Mouse (Mus musculus): ENCODE results near the gene Hpn. TPM values are rescaled to one million over a fixed set of nuclear protein-coding genes. Genes with fewer than 3 reads are reported as not detected.

Hpn gene
- polyA plus RNA-seq, 1 experiment, result not detected

DNA sequence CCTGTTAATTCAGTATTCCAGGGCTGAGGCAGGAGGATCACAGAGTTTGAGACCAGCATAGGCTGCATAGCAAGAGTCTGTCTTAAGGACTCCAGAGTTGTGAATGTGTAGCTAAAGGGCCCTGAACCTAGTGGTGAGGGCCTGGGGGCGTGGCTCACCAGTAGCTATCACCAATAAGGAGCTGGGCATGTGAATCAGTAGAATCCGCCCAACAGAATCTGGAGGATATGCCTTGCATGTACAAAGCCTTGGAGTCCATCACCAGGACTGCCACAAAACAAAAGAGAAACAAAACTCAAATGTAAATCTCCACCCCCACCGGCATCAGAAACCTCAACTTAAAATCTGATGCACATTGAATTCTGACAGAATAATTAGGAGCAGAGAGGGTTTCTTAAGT is 33.0 kb upstream of the Hpn start:
- TF ChIP-seq CTCF (IDR thresholded peaks at IDR 0.05; ENCODE audit: insufficient read depth, low read depth, low read length) (no peak), POLR2A (IDR thresholded peaks at IDR 0.05; ENCODE audit: insufficient read depth, low read depth, low read length) (no peak)
- Histone ChIP-seq H3K4me3 (ENCODE audit: insufficient read depth, low read depth, low read length) (no peak overlapping the region), H3K4me1 (ENCODE audit: control insufficient read depth, insufficient read depth, low read length) (peaks cover 22% of the 10 kb centered on the region), H3K27ac (ENCODE audit: insufficient read depth, low read depth, low read length) (no peak overlapping the region)
- 49% methylated on average over 3 of the region's 3 CpGs for WGBS

- TF ChIP-seq CTCF (IDR thresholded peaks at IDR 0.05; ENCODE audit: insufficient read depth, low read depth, low read length) (no peak), POLR2A (IDR thresholded peaks at IDR 0.05; ENCODE audit: insufficient read depth, low read depth, low read length) (no peak)
- Histone ChIP-seq H3K27ac (ENCODE audit: insufficient read depth, low read depth, low read length) (no peak overlapping the region), H3K4me3 (ENCODE audit: insufficient read depth, low read depth, low read length) (no peak overlapping the region), H3K4me1 (ENCODE audit: control insufficient read depth, insufficient read depth, low read length) (peaks cover 13% of the 10 kb centered on the region)
- WGBS, result 47% methylated on average over 12 of the region's 12 CpGs
These were observed 30.6 kb upstream of the Hpn start for GRCm38 (mm10) chr7:31145596-31146160.

DNA sequence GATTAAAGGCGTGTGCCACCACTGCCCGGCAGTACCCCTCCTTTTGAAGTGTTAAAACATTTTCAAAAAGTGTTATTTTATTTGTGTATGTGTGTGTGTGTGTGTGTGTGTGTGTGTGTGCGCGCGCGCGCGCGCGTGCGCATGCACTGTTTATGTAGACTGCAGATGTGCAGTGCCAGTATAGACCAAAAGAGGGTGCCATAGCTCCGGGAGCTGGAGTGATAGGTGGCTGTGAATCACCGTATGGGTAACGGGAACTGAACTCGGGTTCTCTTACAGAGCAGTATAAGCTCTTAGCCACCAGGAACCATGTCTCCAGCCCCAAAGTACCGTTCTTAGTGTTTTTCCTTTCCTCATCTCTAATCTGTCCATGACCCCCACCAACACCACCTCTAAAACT is 29.8 kb upstream of the Hpn start:
- Histone ChIP-seq H3K4me3 (ENCODE audit: insufficient read depth, low read depth, low read length) (no peak overlapping the region), H3K27ac (ENCODE audit: insufficient read depth, low read depth, low read length) (no peak overlapping the region), H3K4me1 (ENCODE audit: control insufficient read depth, insufficient read depth, low read length) (peaks cover 13% of the 10 kb centered on the region)
- 97% methylated on average over 16 of the region's 16 CpGs for WGBS
- TF ChIP-seq POLR2A (IDR thresholded peaks at IDR 0.05; ENCODE audit: insufficient read depth, low read depth, low read length), result no peak
- no peak for TF ChIP-seq CTCF (IDR thresholded peaks at IDR 0.05; ENCODE audit: insufficient read depth, low read depth, low read length)

DNA sequence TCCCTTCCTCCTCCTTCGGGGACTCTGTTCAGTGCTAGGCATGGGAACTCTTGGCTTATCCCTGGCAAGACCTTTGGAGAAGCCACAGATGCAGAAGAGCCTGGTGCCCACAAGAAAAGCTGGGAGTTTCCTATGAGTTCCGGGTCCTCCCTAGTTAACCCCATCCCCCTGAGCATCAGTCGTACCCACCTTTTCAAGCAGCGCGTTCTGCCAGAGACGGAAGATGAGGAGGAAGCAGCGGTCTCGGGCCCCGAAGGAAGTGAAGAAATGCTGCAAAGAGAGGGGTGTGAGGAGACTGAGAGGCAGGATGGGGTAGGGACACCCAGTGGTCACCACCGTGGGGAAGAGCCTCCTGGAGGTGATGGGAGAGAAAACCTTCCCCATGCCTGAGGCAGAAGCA is 25.9 kb upstream of the Hpn start:
- Histone ChIP-seq H3K4me1 (ENCODE audit: control insufficient read depth, insufficient read depth, low read length) (0 out of 2 replicates have a peak, but pooled peaks cover 5% of the 10 kb centered on the region), H3K4me3 (ENCODE audit: insufficient read depth, low read depth, low read length) (no peak overlapping the region), H3K27ac (ENCODE audit: insufficient read depth, low read depth, low read length) (no peak overlapping the region)
- TF ChIP-seq POLR2A (IDR thresholded peaks at IDR 0.05; ENCODE audit: insufficient read depth, low read depth, low read length), result no peak
- TF ChIP-seq CTCF (IDR thresholded peaks at IDR 0.05; ENCODE audit: insufficient read depth, low read depth, low read length), result no peak
- 97% methylated on average over 10 of the region's 10 CpGs for WGBS

GRCm38 (mm10) chr7:31140302-31140701 is 25.2 kb upstream of the Hpn start:
- WGBS, result 88% methylated on average over 4 of the region's 4 CpGs
- H3K4me3 ChIP-seq (ENCODE audit: insufficient read depth, low read depth, low read length), result no peak overlapping the region
- TF ChIP-seq CTCF (IDR thresholded peaks at IDR 0.05; ENCODE audit: insufficient read depth, low read depth, low read length) (no peak), POLR2A (IDR thresholded peaks at IDR 0.05; ENCODE audit: insufficient read depth, low read depth, low read length) (no peak)

GRCm38 (mm10) chr7:31139765-31140164 is 24.7 kb upstream of the Hpn start:
- Histone ChIP-seq H3K4me1 (ENCODE audit: control insufficient read depth, insufficient read depth, low read length) (no peaks in the 10 kb centered on the region), H3K4me3 (ENCODE audit: insufficient read depth, low read depth, low read length) (no peak overlapping the region), H3K27ac (ENCODE audit: insufficient read depth, low read depth, low read length) (no peak overlapping the region)
- whole genome bisulfite sequencing, result 53% methylated on average over 5 of the region's 5 CpGs
- TF ChIP-seq POLR2A (IDR thresholded peaks at IDR 0.05; ENCODE audit: insufficient read depth, low read depth, low read length) (no peak), CTCF (IDR thresholded peaks at IDR 0.05; ENCODE audit: insufficient read depth, low read depth, low read length) (peak; percentile 31; the same call in 1 of the 2 replicates)

More at GRCm38 (mm10) chr7:31140302-31140701, 25.2 kb upstream of the Hpn start:
- Histone ChIP-seq H3K27ac (ENCODE audit: insufficient read depth, low read depth, low read length) (no peak overlapping the region), H3K4me1 (ENCODE audit: control insufficient read depth, insufficient read depth, low read length) (no peaks in the 10 kb centered on the region)

DNA sequence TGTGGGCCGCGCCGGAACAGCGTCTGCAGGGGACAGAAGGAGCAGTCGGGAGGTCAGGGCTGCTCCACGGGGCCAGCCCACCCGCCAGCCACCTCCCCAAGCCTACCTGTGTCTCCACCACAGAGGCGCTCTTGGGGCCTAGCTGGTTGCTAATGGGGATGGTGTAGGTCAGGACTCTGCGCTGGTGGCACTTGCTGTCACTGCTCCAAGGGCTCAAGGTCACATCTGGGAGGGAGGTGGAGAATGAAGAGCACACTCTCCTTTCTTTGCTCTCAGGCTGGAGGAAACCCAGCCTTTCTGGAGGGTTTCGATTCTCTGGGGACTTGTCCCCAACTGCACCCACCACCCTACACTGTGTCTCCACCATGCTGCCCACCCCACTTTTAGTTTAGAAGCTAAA is 20.6 kb upstream of the Hpn start:
- Histone ChIP-seq H3K27ac (ENCODE audit: insufficient read depth, low read depth, low read length) (no peak overlapping the region), H3K4me3 (ENCODE audit: insufficient read depth, low read depth, low read length) (no peak overlapping the region), H3K4me1 (ENCODE audit: control insufficient read depth, insufficient read depth, low read length) (no peaks in the 10 kb centered on the region)
- 94% methylated on average over 10 of the region's 10 CpGs for WGBS
- TF ChIP-seq POLR2A (IDR thresholded peaks at IDR 0.05; ENCODE audit: insufficient read depth, low read depth, low read length), result no peak
- no peak for TF ChIP-seq CTCF (IDR thresholded peaks at IDR 0.05; ENCODE audit: insufficient read depth, low read depth, low read length)

DNA sequence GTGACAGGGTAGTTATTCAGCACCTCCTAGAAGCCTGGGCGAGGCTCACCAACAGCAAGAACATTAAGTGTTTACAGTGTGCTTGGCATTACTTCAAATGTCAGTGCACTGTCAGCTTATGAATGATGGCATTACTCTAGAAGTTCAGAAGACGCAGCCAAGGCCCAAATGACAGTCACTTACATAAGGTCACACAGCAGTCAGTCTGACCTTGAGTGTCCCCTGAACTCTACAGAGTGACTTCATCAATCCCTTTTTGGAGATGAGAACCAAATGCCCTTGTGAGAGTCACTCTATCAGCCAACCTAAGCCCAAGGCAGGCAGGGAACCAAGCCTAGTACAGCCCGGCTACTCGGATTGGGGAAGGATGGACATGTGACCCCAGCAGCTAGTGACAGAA is 16.8 kb upstream of the Hpn start:
- Histone ChIP-seq H3K4me1 (ENCODE audit: control insufficient read depth, insufficient read depth, low read length) (peaks cover 4% of the 10 kb centered on the region), H3K27ac (ENCODE audit: insufficient read depth, low read depth, low read length) (no peak overlapping the region), H3K4me3 (ENCODE audit: insufficient read depth, low read depth, low read length) (no peak overlapping the region)
- 94% methylated on average over 4 of the region's 4 CpGs for WGBS
- TF ChIP-seq CTCF (IDR thresholded peaks at IDR 0.05; ENCODE audit: insufficient read depth, low read depth, low read length) (no peak), POLR2A (IDR thresholded peaks at IDR 0.05; ENCODE audit: insufficient read depth, low read depth, low read length) (no peak)

- peaks cover 9% of the 10 kb centered on the region for H3K4me1 ChIP-seq (ENCODE audit: control insufficient read depth, insufficient read depth, low read length)
- H3K27ac ChIP-seq (ENCODE audit: insufficient read depth, low read depth, low read length), result no peak overlapping the region
- no peak overlapping the region for H3K4me3 ChIP-seq (ENCODE audit: insufficient read depth, low read depth, low read length)
- TF ChIP-seq POLR2A (IDR thresholded peaks at IDR 0.05; ENCODE audit: insufficient read depth, low read depth, low read length), result no peak
- peak; percentile 44; the same call in 1 of the 2 replicates for TF ChIP-seq CTCF (IDR thresholded peaks at IDR 0.05; ENCODE audit: insufficient read depth, low read depth, low read length)
- WGBS, result 30% methylated on average over 4 of the region's 4 CpGs
These were observed 15.8 kb upstream of the Hpn start for GRCm38 (mm10) chr7:31130841-31131240.
